Mouse (Mus musculus) testis, adult 2 months (tissue): ENCODE results near the gene Mrps10.

Source experiments
- CTCF ChIP-seq: fragments of 200-500 bp; IDR thresholded peaks from 2 replicates; pipeline ENCODE4 v1.5.1; 2012; ENCODE audit warnings: low read depth, mild to moderate bottlenecking, inconsistent platforms, low read length, moderate library complexity; ENCODE audit not compliant: control insufficient read depth, insufficient read depth, insufficient replicate concordance
- POLR2A ChIP-seq: fragments of 200-500 bp; IDR thresholded peaks from 2 replicates; pipeline ENCODE4 v1.6.1; 2012; ENCODE audit warnings: low read depth, mild to moderate bottlenecking, inconsistent platforms, low read length, moderate library complexity; ENCODE audit not compliant: control insufficient read depth

DNA sequence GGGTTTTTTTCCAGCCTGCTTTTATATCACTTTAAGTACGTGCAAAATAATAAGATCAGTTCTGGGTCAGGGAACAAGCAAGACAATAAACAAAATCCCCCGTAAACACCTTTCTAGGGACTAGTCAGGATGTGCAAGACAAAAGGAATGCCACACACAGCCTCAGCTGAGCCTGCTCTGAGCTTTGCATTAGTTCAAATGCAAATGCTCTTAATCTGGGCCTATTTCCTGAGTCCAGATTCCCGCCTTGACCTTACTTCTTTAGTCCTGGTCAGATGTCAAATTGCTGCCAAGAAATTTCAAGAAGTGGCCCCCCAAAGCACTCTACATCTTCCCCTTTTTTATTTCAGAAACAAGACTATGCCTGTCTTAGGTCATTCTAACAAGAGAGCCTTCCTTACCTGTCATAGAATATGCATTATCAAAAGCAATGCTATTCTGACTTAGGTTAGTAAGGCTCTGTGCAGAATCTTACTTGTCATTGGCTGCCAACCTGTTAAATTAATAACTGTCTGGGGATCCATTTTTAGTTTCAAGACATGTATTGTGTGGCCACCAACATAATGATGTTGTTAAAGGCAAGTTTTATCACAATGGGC is 18.9 kb upstream of the Mrps10 start:
- TF ChIP-seq CTCF (no peak), POLR2A (no peak)
